Mouse (Mus musculus) lung, adult 2 months (tissue): ENCODE results near the gene Rasal1. TPM values are rescaled to one million over a fixed set of nuclear protein-coding genes. Genes with fewer than 3 reads are reported as not detected.

Source experiments
- DNase-seq: peaks from one replicate; pipeline ENCODE4 v3.0.0; 2022
- H3K4me1 ChIP-seq: fragments of 200-500 bp; 2 replicates; pipeline ENCODE4 v1.6.1; 2011; ENCODE audit warnings: low read length; ENCODE audit not compliant: control insufficient read depth, insufficient read depth
- H3K4me3 ChIP-seq: fragments of 200-500 bp; replicated peaks from 2 replicates; pipeline ENCODE3; 2011; ENCODE audit warnings: low read depth, mild to moderate bottlenecking, control low read depth, low read length; ENCODE audit errors: extremely low read depth
- CTCF ChIP-seq: fragments of 200-500 bp; IDR thresholded peaks from 2 replicates; pipeline ENCODE4 v1.5.1; 2011; ENCODE audit warnings: mild to moderate bottlenecking, low read length, control low read depth; ENCODE audit not compliant: insufficient read depth
- POLR2A ChIP-seq: fragments of 200-500 bp; IDR thresholded peaks from 2 replicates; pipeline ENCODE4 v1.6.1; 2011; ENCODE audit warnings: low read depth, mild to moderate bottlenecking, control low read depth, low read length, borderline replicate concordance; ENCODE audit errors: extremely low read depth
- WGBS: fragments of 180-500 bp; shearing (Covaris S2); methylation state at CpG from one replicate; pipeline ENCODE4 v1.1.7; 2018; 5-methylcytosine and 5-hydroxymethylcytosine counted together
- polyA plus RNA-seq: library from polyadenylated mRNA; depleted of rRNA; stranded (reverse); fragments of >200 nt; gene quantifications from 2 replicates; pipeline ENCODE4 v1.2.3, GENCODE M21; 2012; rRNA removed

Rasal1 gene
- 0.80 and 1.6 TPM in 2 replicates for polyA plus RNA-seq

DNA sequence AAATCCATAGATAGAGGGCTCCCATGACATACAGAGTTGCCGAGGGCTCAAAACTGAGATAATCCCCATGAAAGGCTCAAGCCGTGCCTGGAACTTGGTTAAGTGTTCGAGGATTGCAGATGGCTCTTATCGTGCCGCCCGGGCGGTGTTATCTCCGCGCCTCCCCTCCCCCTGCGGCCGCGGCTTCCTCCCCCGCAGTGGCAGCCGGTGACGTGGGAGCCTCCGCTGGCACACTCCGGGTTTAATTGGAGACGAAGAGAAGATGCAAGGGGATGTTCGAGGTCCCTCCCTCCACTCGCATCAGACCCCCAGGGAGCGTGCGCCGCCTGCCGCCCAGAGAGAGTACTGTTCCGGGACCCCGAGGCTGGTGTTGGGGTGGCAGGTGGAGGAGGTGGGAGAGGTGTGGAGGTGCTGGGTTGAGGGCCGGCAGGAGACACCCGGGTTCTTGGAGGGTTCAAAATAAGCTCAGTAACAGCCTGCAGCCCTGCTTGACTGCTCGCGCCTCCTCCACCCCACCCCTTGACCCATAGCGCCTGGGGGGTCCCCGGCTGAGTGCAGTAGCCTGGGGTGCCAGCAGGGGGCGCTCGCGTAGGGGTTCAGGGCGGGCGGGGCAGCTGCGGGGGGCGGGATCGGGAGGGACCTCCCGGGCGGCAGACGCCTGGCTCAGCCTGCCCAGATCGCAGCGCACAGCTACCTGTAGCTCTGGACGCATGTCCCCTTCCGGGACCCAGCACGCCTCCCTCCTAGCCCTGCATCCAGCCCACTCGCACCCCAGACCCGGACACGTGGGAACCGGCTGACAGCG lies at the start of gene Rasal1:
Gene Rasal1, plus strand, starts transcription at position 244 of the 805 bp plus-strand sequence.
- no peak for DNase-seq
- TF ChIP-seq POLR2A (no peak), CTCF (peak; percentile 21; the same call in 1 of the 2 replicates)
- WGBS, result 1% methylated on average over 53 of the region's 53 CpGs
- Histone ChIP-seq H3K4me3 (no peak within 1 kb of the TSS), H3K4me1 (peaks cover 2% of the 10 kb centered on the region; the same call in 1 of the 2 replicates)

DNA sequence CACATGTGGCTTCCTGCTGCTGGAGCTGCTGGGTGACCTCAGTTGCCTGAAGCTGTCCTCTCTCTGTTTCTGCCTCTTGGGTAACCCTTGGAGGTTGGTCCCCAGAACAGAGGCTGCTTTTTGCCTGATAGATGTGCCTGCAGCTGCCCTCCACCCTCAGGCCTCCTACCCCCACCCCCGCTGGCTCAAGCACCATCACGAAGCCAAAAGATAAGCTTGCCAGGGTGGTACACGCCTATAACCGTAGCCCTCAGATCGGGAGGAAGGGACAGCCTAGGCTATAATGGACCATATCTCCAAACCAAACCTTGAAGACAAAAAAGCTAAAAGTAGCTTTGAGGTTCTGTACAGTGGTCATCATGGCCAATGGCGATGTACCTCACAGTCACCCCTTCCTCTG lies 49.0 kb upstream of the Rasal1 start:
- no peaks in the 10 kb centered on the region for H3K4me1 ChIP-seq
- 77% methylated on average over 6 of the region's 6 CpGs for WGBS
- H3K4me3 ChIP-seq, result no peak overlapping the region
- TF ChIP-seq CTCF, result no peak
- DNase-seq, result no peak

- H3K4me1 ChIP-seq, result peaks cover 3% of the 10 kb centered on the region; the same call in 1 of the 2 replicates
- TF ChIP-seq CTCF (peak; percentile 54; the same call in 1 of the 2 replicates), POLR2A (no peak)
- H3K4me3 ChIP-seq, result no peak overlapping the region
- WGBS, result 43% methylated on average over 11 of the region's 11 CpGs
- no peak for DNase-seq
Measured at GRCm38 (mm10) chr5:120600946-120601668, 47.5 kb upstream of the Rasal1 start.

- Histone ChIP-seq H3K4me3 (no peak overlapping the region), H3K4me1 (peaks cover 3% of the 10 kb centered on the region; the same call in 1 of the 2 replicates)
- no peak for DNase-seq
- TF ChIP-seq POLR2A (no peak), CTCF (no peak)
- WGBS, result 93% methylated on average over 12 of the region's 12 CpGs
Measured at GRCm38 (mm10) chr5:120602210-120602609, 46.4 kb upstream of the Rasal1 start.

DNA sequence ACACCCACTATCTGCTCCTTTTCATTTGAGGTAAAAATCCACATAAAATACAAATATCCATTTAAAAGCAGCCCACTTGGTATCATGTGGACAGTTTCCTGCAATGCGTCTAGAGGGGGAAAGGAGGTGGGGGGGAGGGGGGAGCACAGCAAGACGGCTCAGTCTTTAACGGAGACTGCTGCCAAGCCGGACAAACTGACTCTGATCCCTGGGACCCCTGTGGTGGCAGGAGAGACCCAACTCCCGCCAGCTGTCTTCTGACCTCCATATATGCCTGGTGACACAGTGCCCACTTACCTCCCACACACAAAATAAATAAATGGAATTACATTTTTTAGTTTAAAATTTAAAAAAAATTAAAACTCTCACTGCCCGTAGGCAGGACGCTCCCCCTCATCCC lies 45.1 kb upstream of the Rasal1 start:
- no peak for DNase-seq
- 81% methylated on average over 7 of the region's 7 CpGs for WGBS
- Histone ChIP-seq H3K4me3 (no peak overlapping the region), H3K4me1 (peaks cover 3% of the 10 kb centered on the region; the same call in 1 of the 2 replicates)
- TF ChIP-seq POLR2A (no peak), CTCF (no peak)

- Histone ChIP-seq H3K4me1 (peaks cover 3% of the 10 kb centered on the region; the same call in 1 of the 2 replicates), H3K4me3 (no peak overlapping the region)
- 2% methylated on average over 6 of the region's 6 CpGs for WGBS
- DNase-seq, result peak; percentile 79
- TF ChIP-seq POLR2A (no peak), CTCF (peak; percentile 79)
Measured at GRCm38 (mm10) chr5:120604839-120605238, 43.8 kb upstream of the Rasal1 start.

DNA sequence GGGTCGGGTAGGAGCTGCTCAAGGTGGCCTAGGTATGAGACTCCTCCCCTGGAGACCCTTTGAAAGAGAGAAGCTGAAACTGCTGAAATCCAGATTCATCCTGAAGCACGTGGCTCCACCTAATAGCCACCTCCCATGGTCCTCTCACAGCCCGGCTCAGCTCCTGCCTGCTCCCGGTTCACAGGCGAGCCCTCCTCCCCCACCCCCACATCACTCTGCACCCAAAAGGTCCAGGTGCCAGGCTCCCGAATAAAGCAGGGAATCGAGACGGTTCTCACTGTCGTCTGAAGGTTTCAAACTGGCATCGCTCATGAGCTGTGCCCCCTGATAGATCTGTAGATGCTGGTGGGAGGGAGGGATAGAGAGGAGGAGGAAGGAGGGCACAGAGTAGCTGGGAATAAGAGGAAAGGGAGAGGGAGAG lies 43.4 kb upstream of the Rasal1 start:
- 3% methylated on average over 10 of the region's 10 CpGs for WGBS
- TF ChIP-seq POLR2A, result no peak
- TF ChIP-seq CTCF, result no peak
- peaks cover 3% of the 10 kb centered on the region; the same call in 1 of the 2 replicates for H3K4me1 ChIP-seq
- no peak for DNase-seq
- H3K4me3 ChIP-seq, result no peak overlapping the region

DNA sequence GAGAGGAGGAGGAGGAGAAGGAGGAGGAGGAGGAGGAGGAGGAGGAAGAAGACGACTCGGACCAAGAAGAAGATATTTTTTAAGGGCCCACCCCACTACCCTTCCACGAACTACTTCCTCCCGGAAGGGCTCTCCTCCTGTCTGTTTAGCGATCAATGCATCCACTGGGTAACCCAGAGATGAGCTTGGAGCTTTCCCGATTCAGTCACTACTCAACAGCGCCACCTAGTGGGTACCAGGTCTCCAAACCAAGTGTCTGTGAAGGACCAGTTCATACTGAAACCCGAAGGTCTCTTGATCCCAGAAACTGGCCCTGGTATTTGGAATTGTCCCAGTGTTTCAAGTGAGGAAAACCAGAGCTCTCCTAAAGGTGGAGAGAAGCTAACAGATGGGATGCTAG lies 42.9 kb upstream of the Rasal1 start:
- H3K4me1 ChIP-seq, result peaks cover 3% of the 10 kb centered on the region; the same call in 1 of the 2 replicates
- no peak overlapping the region for H3K4me3 ChIP-seq
- 1% methylated on average over 8 of the region's 8 CpGs for whole genome bisulfite sequencing
- peak; percentile 80 for TF ChIP-seq CTCF
- TF ChIP-seq POLR2A, result no peak
- peak; percentile 84 for DNase-seq

DNA sequence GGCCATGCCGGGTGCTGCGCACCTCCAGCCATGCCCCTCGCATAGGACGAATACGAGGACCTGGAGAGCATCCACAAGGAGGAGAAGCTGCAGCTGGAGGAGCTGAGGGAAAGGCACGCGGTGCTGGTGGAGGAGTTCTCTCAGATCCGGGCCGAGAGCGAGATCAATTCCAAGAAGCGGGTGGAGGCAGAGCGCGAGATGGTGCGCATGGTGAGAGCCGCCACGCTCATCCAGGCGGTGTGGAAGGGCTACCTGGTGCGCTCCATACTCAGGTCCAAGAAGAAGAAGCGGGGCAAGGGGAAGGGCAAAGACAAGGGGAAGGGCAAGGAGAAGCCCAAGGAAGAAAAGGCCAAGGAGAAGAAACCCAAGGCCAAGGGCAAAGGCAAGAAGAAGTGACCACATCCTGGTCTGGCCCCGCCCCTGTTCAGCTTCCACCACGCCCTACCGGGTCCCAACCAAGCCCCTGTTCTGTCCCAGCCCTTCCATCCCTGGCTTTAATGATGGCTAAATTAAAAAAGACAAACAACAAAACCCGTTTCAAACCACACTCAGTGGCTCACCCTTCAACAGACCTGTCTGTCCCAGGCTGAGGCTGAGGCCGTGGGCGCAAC lies 41.9 kb upstream of the Rasal1 start:
- no peak for DNase-seq
- H3K4me3 ChIP-seq, result no peak overlapping the region
- 74% methylated on average over 25 of the region's 25 CpGs for WGBS
- H3K4me1 ChIP-seq, result peaks cover 3% of the 10 kb centered on the region; the same call in 1 of the 2 replicates
- TF ChIP-seq CTCF, result no peak
- no peak for TF ChIP-seq POLR2A

DNA sequence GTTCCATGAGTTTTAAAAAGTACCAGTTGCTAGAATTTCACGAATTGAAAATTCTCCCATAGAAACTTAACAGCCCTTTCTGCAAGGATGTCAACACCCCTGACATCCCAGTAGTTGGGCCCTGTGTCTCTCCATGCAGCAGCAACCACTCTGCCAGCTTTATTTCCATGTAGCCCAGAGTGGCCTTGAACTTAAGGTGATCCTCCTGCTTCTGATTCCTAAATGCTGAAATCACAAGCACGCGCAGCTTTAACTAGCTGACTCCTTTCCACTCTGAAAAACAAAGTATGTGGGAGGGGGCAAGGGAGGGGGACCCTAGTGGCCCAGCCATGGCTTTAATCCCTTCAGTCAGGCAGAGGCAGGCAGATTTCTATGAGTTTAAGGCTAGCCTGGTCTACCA lies 41.3 kb upstream of the Rasal1 start:
- WGBS, result 74% methylated on average over 3 of the region's 3 CpGs
- TF ChIP-seq POLR2A, result no peak
- TF ChIP-seq CTCF, result no peak
- Histone ChIP-seq H3K4me3 (no peak overlapping the region), H3K4me1 (peaks cover 3% of the 10 kb centered on the region; the same call in 1 of the 2 replicates)
- no peak for DNase-seq
